Mouse (Mus musculus): Measurements from ENCODE around the gene Ccdc160. TPM values are rescaled to one million over a fixed set of nuclear protein-coding genes. Genes with fewer than 3 reads are reported as not detected.

The Ccdc160 gene
- polyA plus RNA-seq (2015; fragmentation: Nextera tagmentation; extraction: Ambion mirVana), result 8.7 and 9.6 TPM in 2 replicates

- Histone ChIP-seq H3K9me3 (replicated peaks; ENCODE audit: control insufficient read depth, low read length, poor library complexity, severe bottlenecking) (no peaks in the 10 kb centered on the region), H3K4me2 (ENCODE audit: low read length) (peak within 1 kb of the TSS; percentile 58), H3K36me3 (ENCODE audit: control insufficient read depth, insufficient read depth, low read length) (no peaks in the 10 kb centered on the region), H3K9ac (ENCODE audit: low read depth, low read length) (peak within 1 kb of the TSS; percentile 71), H3K4me1 (ENCODE audit: control insufficient read depth, insufficient read depth, low read length) (no peaks in the 10 kb centered on the region), H3K27ac (ENCODE audit: low read length) (peak within 1 kb of the TSS; percentile 69), H3K4me3 (ENCODE audit: low read depth, low read length) (peak within 1 kb of the TSS; percentile 51), H3K27me3 (ENCODE audit: control insufficient read depth, insufficient read depth, low read depth, low read length) (no peaks in the 10 kb centered on the region)
- peak; percentile 99 for ATAC-seq
- 16% methylated on average over 26 of the region's 26 CpGs for whole genome bisulfite sequencing
Observed at GRCm38 (mm10) chrX:52790980-52791593, at the start of gene Ccdc160. Gene Ccdc160, plus strand, starts transcription at chrX:52791200.

DNA sequence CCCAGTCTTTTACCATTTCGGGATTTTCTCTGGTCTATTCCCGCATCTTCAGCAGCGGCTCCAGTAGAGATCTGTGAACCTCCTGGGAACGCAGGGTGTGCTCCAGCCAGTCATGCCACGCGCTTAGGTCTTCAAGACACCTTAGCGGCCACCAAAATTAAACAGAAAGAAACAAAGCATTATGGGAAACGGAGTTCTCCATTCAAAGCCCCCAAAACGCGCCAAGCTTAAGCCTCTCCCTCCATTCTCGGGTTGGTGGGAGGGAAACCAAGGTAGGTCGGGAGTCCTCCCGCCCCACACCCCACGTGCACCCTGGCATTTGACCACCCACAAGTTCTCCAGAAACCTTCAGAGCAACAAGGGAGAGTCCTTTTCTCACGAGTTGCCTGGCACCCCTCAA, 47.2 kb upstream of the Ccdc160 start:
- Histone ChIP-seq H3K4me3 (ENCODE audit: low read depth, low read length) (peak overlapping the region; percentile 44), H3K27ac (ENCODE audit: low read length) (no peak overlapping the region), H3K9me3 (replicated peaks; ENCODE audit: control insufficient read depth, low read length, poor library complexity, severe bottlenecking) (no peaks in the 10 kb centered on the region), H3K27me3 (ENCODE audit: control insufficient read depth, insufficient read depth, low read depth, low read length) (no peaks in the 10 kb centered on the region; the same call in 1 of the 2 replicates), H3K36me3 (ENCODE audit: control insufficient read depth, insufficient read depth, low read length) (no peaks in the 10 kb centered on the region), H3K9ac (ENCODE audit: low read depth, low read length) (peak overlapping the region; percentile 25; the same call in 1 of the 2 replicates), H3K4me1 (ENCODE audit: control insufficient read depth, insufficient read depth, low read length) (no peaks in the 10 kb centered on the region; the same call in 1 of the 2 replicates), H3K4me2 (ENCODE audit: low read length) (peak overlapping the region; percentile 94)
- 18% methylated on average over 15 of the region's 15 CpGs for WGBS
- no peak for ATAC-seq

DNA sequence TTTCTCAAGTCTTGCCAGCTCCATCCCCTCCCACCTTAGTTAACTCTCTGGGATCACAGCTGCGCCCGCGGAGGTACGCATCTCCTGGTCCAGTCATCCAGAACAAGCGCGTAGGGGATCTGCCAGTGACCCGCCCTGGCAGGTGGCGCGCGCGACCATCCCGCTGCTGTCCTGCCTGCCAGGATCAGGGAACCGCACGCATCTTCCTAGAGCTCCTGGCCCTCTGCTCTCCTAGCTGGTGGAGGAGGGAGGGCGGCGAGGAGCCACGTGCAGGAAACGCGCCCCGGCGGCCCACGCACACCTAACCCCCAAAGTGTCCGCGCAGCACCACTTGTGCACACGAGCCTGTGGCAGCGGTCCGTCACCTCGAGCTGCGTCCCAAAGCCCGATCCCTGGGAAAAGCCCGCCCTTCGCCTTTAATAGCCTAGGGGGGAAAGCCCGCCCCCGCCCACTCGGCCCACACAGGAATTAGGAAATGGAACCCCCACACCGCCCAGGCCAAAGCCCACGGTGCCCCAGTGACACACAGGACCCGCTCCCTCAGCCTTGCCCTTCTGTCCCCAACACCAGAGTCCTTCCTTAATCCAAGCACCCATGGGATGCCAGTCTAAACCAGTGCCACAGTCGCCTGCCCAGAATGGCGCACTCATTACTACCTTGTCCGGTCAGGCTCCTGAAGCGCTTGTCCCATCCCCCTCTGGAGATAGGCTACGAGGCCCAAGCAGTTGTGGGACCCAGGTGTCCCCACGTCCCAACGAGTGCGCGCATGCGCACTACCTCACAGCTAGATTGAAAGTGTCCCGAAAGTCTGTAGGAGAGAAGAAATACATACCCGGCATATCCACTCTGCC, 46.6 kb upstream of the Ccdc160 start:
- WGBS, result 17% methylated on average over 41 of the region's 50 CpGs
- Histone ChIP-seq H3K4me1 (ENCODE audit: control insufficient read depth, insufficient read depth, low read length) (no peaks in the 10 kb centered on the region; the same call in 1 of the 2 replicates), H3K36me3 (ENCODE audit: control insufficient read depth, insufficient read depth, low read length) (no peaks in the 10 kb centered on the region), H3K9me3 (replicated peaks; ENCODE audit: control insufficient read depth, low read length, poor library complexity, severe bottlenecking) (no peaks in the 10 kb centered on the region), H3K4me2 (ENCODE audit: low read length) (peak overlapping the region; percentile 94), H3K9ac (ENCODE audit: low read depth, low read length) (peak overlapping the region; percentile 25), H3K27me3 (ENCODE audit: control insufficient read depth, insufficient read depth, low read depth, low read length) (no peaks in the 10 kb centered on the region; the same call in 1 of the 2 replicates), H3K27ac (ENCODE audit: low read length) (no peak overlapping the region), H3K4me3 (ENCODE audit: low read depth, low read length) (peak overlapping the region; percentile 44)
- ATAC-seq, result peak; percentile 54

- H3K36me3 ChIP-seq (ENCODE audit: control insufficient read depth, insufficient read depth, low read length), result no peaks in the 10 kb centered on the region
- no peak overlapping the region for H3K9ac ChIP-seq (ENCODE audit: low read depth, low read length)
- no peak overlapping the region for H3K27ac ChIP-seq (ENCODE audit: low read length)
- no peaks in the 10 kb centered on the region; the same call in 1 of the 2 replicates for H3K4me1 ChIP-seq (ENCODE audit: control insufficient read depth, insufficient read depth, low read length)
- 17% methylated on average over 8 of the region's 8 CpGs for WGBS
- H3K9me3 ChIP-seq (replicated peaks; ENCODE audit: control insufficient read depth, low read length, poor library complexity, severe bottlenecking), result no peaks in the 10 kb centered on the region
- no peak for ATAC-seq
- H3K27me3 ChIP-seq (ENCODE audit: control insufficient read depth, insufficient read depth, low read depth, low read length), result no peaks in the 10 kb centered on the region; the same call in 1 of the 2 replicates
- H3K4me2 ChIP-seq (ENCODE audit: low read length), result no peak overlapping the region
- no peak overlapping the region for H3K4me3 ChIP-seq (ENCODE audit: low read depth, low read length)
Observed at GRCm38 (mm10) chrX:52745462-52745861, 45.5 kb upstream of the Ccdc160 start.

DNA sequence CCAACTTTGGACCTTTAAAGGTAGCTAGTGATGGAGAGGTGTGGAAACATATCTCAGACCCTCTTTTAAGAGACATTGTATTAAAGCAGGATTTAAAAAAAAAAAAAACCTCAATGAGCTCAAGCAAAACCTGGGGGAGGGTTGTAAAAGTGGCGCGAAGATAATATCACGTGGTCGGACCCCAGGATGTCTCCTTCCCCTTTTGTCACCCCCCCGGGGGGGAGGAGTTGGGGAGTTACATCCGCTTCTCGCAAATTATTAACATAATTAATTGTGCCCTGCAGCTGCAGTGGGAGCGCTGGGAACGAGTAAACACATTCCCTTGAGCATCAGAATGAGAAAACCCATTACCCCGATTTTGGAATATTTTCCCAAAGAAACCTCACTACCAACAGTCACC, 45.1 kb upstream of the Ccdc160 start:
- H3K27me3 ChIP-seq (ENCODE audit: control insufficient read depth, insufficient read depth, low read depth, low read length), result no peaks in the 10 kb centered on the region; the same call in 1 of the 2 replicates
- no peak overlapping the region for H3K9ac ChIP-seq (ENCODE audit: low read depth, low read length)
- H3K36me3 ChIP-seq (ENCODE audit: control insufficient read depth, insufficient read depth, low read length), result no peaks in the 10 kb centered on the region
- 23% methylated on average over 10 of the region's 10 CpGs for WGBS
- no peaks in the 10 kb centered on the region; the same call in 1 of the 2 replicates for H3K4me1 ChIP-seq (ENCODE audit: control insufficient read depth, insufficient read depth, low read length)
- H3K4me2 ChIP-seq (ENCODE audit: low read length), result no peak overlapping the region
- H3K27ac ChIP-seq (ENCODE audit: low read length), result no peak overlapping the region
- H3K9me3 ChIP-seq (replicated peaks; ENCODE audit: control insufficient read depth, low read length, poor library complexity, severe bottlenecking), result no peaks in the 10 kb centered on the region
- ATAC-seq, result no peak
- H3K4me3 ChIP-seq (ENCODE audit: low read depth, low read length), result no peak overlapping the region

DNA sequence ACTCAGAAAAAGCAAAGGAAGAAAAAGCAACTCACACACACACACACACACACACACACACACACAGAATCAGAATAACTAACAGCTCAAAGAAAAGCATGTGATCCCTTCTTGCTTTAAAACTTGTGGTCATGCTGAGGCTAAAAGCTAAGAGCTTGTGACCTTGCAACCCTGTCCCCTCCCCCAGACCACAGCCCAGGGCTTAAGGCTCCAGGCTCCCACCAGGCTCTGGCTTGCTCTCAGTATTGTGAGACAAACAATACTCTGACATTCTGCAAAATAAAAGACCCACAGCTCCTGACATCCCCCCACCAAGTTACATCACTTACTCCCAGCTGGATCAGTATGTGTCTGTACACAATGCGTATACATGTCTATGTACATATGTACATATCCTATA, 44.2 kb upstream of the Ccdc160 start:
- no peak overlapping the region for H3K4me3 ChIP-seq (ENCODE audit: low read depth, low read length)
- H3K9me3 ChIP-seq (replicated peaks; ENCODE audit: control insufficient read depth, low read length, poor library complexity, severe bottlenecking), result no peaks in the 10 kb centered on the region
- no peak overlapping the region for H3K27ac ChIP-seq (ENCODE audit: low read length)
- ATAC-seq, result no peak
- H3K9ac ChIP-seq (ENCODE audit: low read depth, low read length), result no peak overlapping the region
- no peaks in the 10 kb centered on the region; the same call in 1 of the 2 replicates for H3K4me1 ChIP-seq (ENCODE audit: control insufficient read depth, insufficient read depth, low read length)
- no peaks in the 10 kb centered on the region; the same call in 1 of the 2 replicates for H3K27me3 ChIP-seq (ENCODE audit: control insufficient read depth, insufficient read depth, low read depth, low read length)
- H3K36me3 ChIP-seq (ENCODE audit: control insufficient read depth, insufficient read depth, low read length), result no peaks in the 10 kb centered on the region
- WGBS, result 33% methylated on average over 1 of the region's 1 CpGs
- H3K4me2 ChIP-seq (ENCODE audit: low read length), result no peak overlapping the region

DNA sequence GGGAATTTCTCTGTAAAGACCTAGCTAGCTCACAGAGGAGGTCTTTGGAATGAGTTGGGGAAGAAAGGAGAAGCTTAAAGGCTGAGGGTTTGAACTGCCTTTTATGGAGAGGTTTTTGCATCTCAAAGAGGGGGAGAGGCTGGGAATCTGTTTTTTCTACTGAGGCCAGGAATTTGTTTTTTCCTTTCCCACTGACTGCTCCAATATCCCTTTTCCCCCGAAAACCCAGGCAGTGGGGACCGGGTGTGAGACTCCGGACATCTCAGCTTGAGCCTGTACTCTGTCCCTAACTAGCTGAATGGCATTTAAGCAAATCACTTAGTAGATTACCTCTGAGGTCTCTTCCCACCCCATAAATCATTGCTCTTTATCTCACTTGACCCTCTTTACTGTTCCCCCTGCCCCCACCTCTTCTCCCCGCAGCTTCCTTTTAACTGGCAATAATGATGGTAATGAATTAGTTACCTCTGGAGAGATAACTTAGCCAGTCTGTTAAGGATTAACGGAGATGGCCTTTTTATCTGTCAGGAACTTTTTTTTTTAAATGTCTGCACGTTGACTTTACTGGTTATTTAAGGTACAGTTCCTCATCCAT, 37.4 kb upstream of the Ccdc160 start:
- Histone ChIP-seq H3K36me3 (ENCODE audit: control insufficient read depth, insufficient read depth, low read length) (no peaks in the 10 kb centered on the region), H3K4me3 (ENCODE audit: low read depth, low read length) (no peak overlapping the region), H3K27ac (ENCODE audit: low read length) (no peak overlapping the region), H3K4me1 (ENCODE audit: control insufficient read depth, insufficient read depth, low read length) (no peaks in the 10 kb centered on the region), H3K9me3 (replicated peaks; ENCODE audit: control insufficient read depth, low read length, poor library complexity, severe bottlenecking) (no peaks in the 10 kb centered on the region), H3K4me2 (ENCODE audit: low read length) (no peak overlapping the region), H3K27me3 (ENCODE audit: control insufficient read depth, insufficient read depth, low read depth, low read length) (no peaks in the 10 kb centered on the region), H3K9ac (ENCODE audit: low read depth, low read length) (no peak overlapping the region)
- ATAC-seq, result no peak
- 25% methylated on average over 6 of the region's 6 CpGs for WGBS

DNA sequence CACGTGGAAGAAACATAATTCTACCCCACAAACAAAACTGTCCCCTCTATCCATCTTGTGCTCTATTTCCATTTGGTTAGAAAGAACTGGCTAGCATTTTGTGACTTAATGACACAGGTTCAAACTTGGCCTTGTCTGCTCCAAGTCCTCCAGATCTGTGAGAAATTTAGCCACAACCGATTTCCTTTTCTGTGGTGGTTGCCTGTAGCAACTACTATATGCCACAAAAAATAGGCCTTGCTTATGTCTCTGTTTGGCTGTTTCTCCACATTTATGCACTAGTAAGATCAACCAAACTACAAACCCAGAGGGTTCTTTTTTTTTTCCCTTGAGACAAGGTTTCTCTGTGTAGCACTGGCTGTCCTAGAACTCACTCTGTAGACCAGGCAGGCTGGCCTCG, 33.8 kb upstream of the Ccdc160 start:
- H3K36me3 ChIP-seq (ENCODE audit: control insufficient read depth, insufficient read depth, low read length), result no peaks in the 10 kb centered on the region
- no peak overlapping the region for H3K4me2 ChIP-seq (ENCODE audit: low read length)
- no peak overlapping the region for H3K4me3 ChIP-seq (ENCODE audit: low read depth, low read length)
- no peak for ATAC-seq
- H3K9ac ChIP-seq (ENCODE audit: low read depth, low read length), result no peak overlapping the region
- 84% methylated on average over 3 of the region's 3 CpGs for WGBS
- H3K27me3 ChIP-seq (ENCODE audit: control insufficient read depth, insufficient read depth, low read depth, low read length), result no peaks in the 10 kb centered on the region
- no peaks in the 10 kb centered on the region for H3K9me3 ChIP-seq (replicated peaks; ENCODE audit: control insufficient read depth, low read length, poor library complexity, severe bottlenecking)
- H3K4me1 ChIP-seq (ENCODE audit: control insufficient read depth, insufficient read depth, low read length), result no peaks in the 10 kb centered on the region
- no peak overlapping the region for H3K27ac ChIP-seq (ENCODE audit: low read length)

Measured in midbrain, embryonic 16.5 days (tissue).